Mouse (Mus musculus) CD4-positive helper T cell, adult 2 months (primary cell): ENCODE data around the gene Olfr1192-ps1.
"Not testable (repeated sequence)": the region's sequence is repeated elsewhere in the genome, so short reads cannot be mapped to it uniquely, and the experiment has no call there.

Experiments
- DNase-seq: peaks from one replicate; pipeline ENCODE4 v3.0.0-alpha.2; 2012; ENCODE audit warnings: low read depth, missing footprints, low spot score

The Olfr1192-ps1 gene

DNA sequence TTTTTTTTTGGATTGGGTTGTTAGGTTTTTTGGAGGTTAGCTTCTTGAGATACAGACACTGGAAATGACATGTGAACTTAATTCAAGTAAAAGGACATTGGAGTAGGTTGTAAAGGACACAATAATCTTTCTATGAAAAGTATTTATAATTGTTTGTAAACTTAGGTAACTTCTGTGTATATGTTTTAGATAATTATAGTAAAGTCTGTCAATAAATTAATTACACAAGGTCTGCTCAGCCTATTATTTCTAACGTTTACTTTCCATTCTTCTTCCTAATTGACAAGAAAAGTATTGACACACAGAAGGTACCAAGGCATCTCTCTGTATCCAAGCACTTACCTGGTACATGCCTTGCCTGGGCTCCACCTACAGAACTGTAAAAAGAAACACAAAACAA lies at the start of gene Olfr1192-ps1:
TSS of gene Olfr1192-ps1 (plus strand) at position 301 of the 400 bp plus-strand sequence.
- no peak for DNase-seq

DNA sequence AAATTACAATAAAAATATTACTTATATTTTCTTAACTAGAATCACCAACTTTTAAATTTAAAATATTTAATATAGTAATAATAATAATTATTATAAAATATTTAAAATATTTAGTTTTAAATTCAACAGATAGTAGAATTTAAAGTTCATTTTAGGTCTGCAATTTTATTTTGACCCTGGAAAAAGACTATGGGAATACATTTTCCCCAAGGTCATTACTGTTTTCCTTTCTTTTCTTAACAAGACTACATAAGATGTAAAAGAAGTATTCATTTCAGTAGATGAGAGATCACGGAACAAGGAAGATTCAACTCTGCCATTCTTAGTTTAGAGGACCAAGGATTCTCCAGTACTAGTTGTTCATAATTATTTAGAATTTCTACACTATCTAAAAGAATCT lies 8.1 kb upstream of the Olfr1192-ps1 start, which contains the start of gene Olfr1191-ps1:
TSS of gene Olfr1191-ps1 (plus strand) at position 301 of the 400 bp plus-strand sequence.
- not testable (repeated sequence) for DNase-seq

DNA sequence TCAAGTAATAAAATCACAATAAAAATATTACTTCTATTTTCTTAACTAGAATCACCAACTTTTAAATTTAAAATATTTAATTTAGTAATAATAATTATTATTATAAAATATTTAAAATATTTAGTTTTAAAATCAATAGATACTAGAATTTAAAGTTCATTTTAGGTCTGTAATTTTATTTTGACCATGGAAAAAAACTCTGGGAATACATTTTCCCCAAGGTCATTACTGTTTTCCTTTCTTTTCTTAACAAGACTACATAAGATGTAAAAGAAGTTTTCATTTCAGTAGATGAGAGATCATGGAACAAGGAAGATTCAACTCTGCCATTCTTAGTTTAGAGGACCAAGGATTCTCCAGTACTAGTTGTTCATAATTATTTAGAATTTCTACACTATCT lies 27.0 kb downstream of the Olfr1192-ps1 start, which contains the start of gene Olfr1193:
TSS of gene Olfr1193 (plus strand) at position 301 of the 400 bp plus-strand sequence.
- DNase-seq: not testable (repeated sequence)

DNA sequence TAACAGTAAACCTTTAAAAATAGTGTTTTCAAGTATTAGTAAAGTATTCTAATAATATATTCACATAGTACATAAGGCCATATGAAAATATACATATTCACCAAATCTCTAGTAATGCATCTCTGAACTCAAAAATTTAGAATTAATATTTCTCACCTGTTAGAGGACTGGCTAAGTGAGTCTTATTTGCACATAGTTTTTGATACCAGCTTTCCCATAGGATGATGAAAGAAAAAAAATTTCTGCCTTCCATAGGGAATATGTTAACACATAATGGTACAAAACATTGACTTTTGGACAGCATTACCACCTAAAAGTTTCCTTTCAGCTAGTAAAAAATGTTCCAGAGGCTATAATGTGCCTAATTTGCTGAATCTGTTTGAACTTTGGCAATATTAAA lies 40.8 kb downstream of the Olfr1192-ps1 start, which contains the start of gene Olfr1195:
TSS of gene Olfr1195 (minus strand) at position 101 of the 400 bp plus-strand sequence.
- DNase-seq: no peak

DNA sequence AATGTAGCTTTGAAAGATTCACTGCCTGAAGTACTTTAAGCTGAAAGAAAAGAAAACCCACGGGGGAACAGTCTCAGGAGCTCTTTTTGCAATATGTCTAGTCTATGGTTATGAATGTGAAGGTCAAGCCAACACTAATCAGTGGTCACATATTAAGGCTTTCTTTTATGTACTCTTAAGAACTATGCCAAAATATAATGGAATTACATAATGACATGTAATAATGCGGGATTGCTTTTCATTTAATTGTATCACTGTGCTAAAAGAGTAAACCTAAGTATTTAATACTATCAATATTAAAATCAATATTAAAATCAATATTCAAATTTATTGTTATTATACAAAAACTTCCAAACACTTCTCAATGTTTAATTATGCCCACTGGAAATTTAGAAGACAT lies 56.2 kb downstream of the Olfr1192-ps1 start, which contains the start of gene Olfr1196:
TSS of gene Olfr1196 (minus strand) at position 101 of the 400 bp plus-strand sequence.
- no peak for DNase-seq
